Mouse (Mus musculus): ENCODE measurements around the gene Slc39a11. TPM values are rescaled to one million over a fixed set of nuclear protein-coding genes. Genes with fewer than 3 reads are reported as not detected.

Gene Slc39a11
- total RNA-seq, 2 experiments from 2014 or later = 2.6 to 3.9 TPM

GRCm38 (mm10) chr11:113484037-113484436 lies 165.8 kb downstream of the Slc39a11 start:
- intact Hi-C loops (cut with DNase I) = no loop called here
- DNase-seq = no peak

GRCm38 (mm10) chr11:113477550-113477949 lies 172.3 kb downstream of the Slc39a11 start:
- no peak for DNase-seq
- intact Hi-C loops (cut with DNase I) = no loop called here

- intact Hi-C loops (cut with DNase I) = no loop called here
These were observed 173.2 kb downstream of the Slc39a11 start for GRCm38 (mm10) chr11:113476720-113477119.

GRCm38 (mm10) chr11:113475491-113475890 lies 174.4 kb downstream of the Slc39a11 start:
- DNase-seq = no peak
- intact Hi-C loops (cut with DNase I) = no loop called here

More at GRCm38 (mm10) chr11:113476720-113477119, 173.2 kb downstream of the Slc39a11 start:
- no peak for DNase-seq

GRCm38 (mm10) chr11:113473998-113474534 lies 175.8 kb downstream of the Slc39a11 start:
- no peak for DNase-seq
- intact Hi-C loops (cut with DNase I) = no loop called here

- intact Hi-C loops (cut with DNase I) = no loop called here
- no peak for DNase-seq
These were observed 177.9 kb downstream of the Slc39a11 start for GRCm38 (mm10) chr11:113471936-113472335.

- intact Hi-C loops (cut with DNase I) = no loop called here
- no peak for DNase-seq
These were observed 179.7 kb downstream of the Slc39a11 start for GRCm38 (mm10) chr11:113469919-113470785.

- no peak for DNase-seq
- intact Hi-C loops (cut with DNase I) = no loop called here
These were observed 181.9 kb downstream of the Slc39a11 start for GRCm38 (mm10) chr11:113468016-113468415.

- intact Hi-C loops (cut with DNase I) = no loop called here
- DNase-seq = no peak
These were observed 182.5 kb downstream of the Slc39a11 start for GRCm38 (mm10) chr11:113467313-113467811.

- intact Hi-C loops (cut with DNase I) = no loop called here
- no peak for DNase-seq
These were observed 189.8 kb downstream of the Slc39a11 start for GRCm38 (mm10) chr11:113460118-113460517.

GRCm38 (mm10) chr11:113458582-113459210 lies 191.2 kb downstream of the Slc39a11 start:
- DNase-seq = no peak
- intact Hi-C loops (cut with DNase I) = no loop called here

- no peak for DNase-seq
- intact Hi-C loops (cut with DNase I) = no loop called here
These were observed 196.9 kb downstream of the Slc39a11 start for GRCm38 (mm10) chr11:113452861-113453568.

GRCm38 (mm10) chr11:113451301-113451700 lies 198.6 kb downstream of the Slc39a11 start:
- DNase-seq = no peak
- intact Hi-C loops (cut with DNase I) = no loop called here

- no peak for DNase-seq
- intact Hi-C loops (cut with DNase I) = no loop called here
These were observed 199.2 kb downstream of the Slc39a11 start for GRCm38 (mm10) chr11:113450665-113451064.

- DNase-seq = no peak
- intact Hi-C loops (cut with DNase I) = no loop called here
These were observed 199.9 kb downstream of the Slc39a11 start for GRCm38 (mm10) chr11:113450028-113450427.

GRCm38 (mm10) chr11:113442036-113442435 lies 207.8 kb downstream of the Slc39a11 start:
- intact Hi-C loops (cut with DNase I) = no loop called here

GRCm38 (mm10) chr11:113439328-113440030 lies 210.4 kb downstream of the Slc39a11 start:
- DNase-seq = no peak
- intact Hi-C loops (cut with DNase I) = no loop called here

More at GRCm38 (mm10) chr11:113442036-113442435, 207.8 kb downstream of the Slc39a11 start:
- no peak for DNase-seq

GRCm38 (mm10) chr11:113438915-113439314 lies 211.0 kb downstream of the Slc39a11 start:
- no peak for DNase-seq
- intact Hi-C loops (cut with DNase I) = no loop called here

GRCm38 (mm10) chr11:113437357-113437756 lies 212.5 kb downstream of the Slc39a11 start:
- intact Hi-C loops (cut with DNase I) = no loop called here

GRCm38 (mm10) chr11:113436299-113436698 lies 213.6 kb downstream of the Slc39a11 start:
- DNase-seq = no peak
- intact Hi-C loops (cut with DNase I) = no loop called here

More at GRCm38 (mm10) chr11:113437357-113437756, 212.5 kb downstream of the Slc39a11 start:
- DNase-seq = no peak

Data from heart, postnatal 36 days (tissue).